Mouse (Mus musculus): ENCODE results near the gene Snrpc.
A peak's percentile ranks its signal among the peaks of the same experiment; 100 is the strongest.

DNA sequence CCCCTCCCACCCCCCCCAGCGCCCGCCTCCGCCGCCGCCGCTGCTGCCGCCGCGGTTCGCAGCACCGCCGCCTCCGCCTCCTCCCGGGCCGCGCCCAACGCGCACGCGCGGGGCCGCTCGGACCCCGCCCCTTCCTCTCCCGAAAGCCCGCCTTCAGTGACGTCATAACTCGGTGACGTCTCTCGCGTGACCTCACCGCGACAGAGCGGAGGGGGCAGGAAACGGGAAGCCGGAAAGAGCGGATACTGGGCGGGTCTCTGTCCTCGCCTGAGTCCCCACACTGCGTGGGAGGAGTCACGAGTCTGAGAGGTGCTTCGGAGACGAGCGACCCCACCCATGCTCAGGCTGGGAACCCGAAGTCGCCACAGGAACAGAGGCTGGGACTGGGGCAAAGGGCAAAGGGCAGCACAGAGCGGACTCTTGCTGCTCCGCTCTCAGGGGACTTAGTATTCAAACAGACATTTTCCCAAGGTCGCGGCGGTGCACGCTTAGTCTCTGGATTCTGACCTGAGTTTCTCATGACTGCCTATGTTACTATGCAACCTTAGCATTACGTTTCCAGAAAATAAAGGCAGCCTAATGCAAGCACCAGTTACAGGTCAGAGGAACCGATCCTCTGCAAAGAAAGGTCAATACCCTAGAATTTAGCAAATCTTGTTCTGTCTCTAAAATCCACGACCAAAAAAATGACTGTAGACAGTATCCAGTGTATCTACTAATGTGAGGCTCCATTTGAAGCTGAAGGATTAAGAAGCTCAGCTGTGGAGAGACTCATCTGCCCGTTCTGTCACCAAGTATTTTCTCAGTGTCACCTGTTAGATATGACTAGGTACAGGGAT lies 17.2 kb upstream of the Snrpc start, which contains the start of gene D17Wsu92e:
- TF ChIP-seq POLR2A (IDR thresholded peaks at IDR 0.05; ENCODE audit: borderline replicate concordance, insufficient read depth, low read length): peak; percentile 98
- no peak for TF ChIP-seq CTCF (IDR thresholded peaks at IDR 0.05; ENCODE audit: borderline replicate concordance, insufficient read depth, low read depth, low read length)
